Mouse (Mus musculus): ENCODE results near the gene Tbce.

DNA sequence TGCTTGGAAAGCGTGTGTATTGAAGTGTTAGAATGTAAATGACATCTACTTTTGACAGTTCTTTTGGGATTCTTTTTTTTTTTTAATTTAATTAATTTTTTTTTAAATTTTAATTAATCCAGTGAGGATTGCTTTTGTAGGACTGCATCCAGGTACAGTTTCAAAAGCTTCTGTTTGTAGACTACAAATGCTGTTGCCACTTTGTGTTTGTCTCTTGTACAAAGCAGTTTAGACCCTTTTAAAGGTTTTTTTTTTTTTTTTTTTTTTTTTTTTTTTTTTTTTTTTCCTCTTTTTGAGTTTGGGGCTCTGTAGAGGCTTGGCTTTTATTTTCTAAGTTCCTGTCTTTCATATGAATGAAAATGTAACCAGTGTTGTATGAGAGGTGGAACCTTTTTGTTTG is 26.3 kb upstream of the Tbce start:
- TF ChIP-seq POLR2A (IDR thresholded peaks at IDR 0.05; ENCODE audit: borderline replicate concordance, extremely low read depth, insufficient read depth, insufficient read length, poor library complexity, severe bottlenecking) (no peak), CTCF (IDR thresholded peaks at IDR 0.05; ENCODE audit: borderline replicate concordance, extremely low read depth, insufficient read depth, insufficient read length) (no peak)
